Mouse (Mus musculus) midbrain, postnatal 0 days (tissue): ENCODE measurements around the gene Dhtkd1. TPM values are rescaled to one million over a fixed set of nuclear protein-coding genes. Genes with fewer than 3 reads are reported as not detected.

Source experiments
- ATAC-seq: fragments of 200-750 bp; cut with Nextera tagmentation; 2 replicates; pipeline ENCODE4 v1.8.0; 2017; ENCODE audit warnings: moderate number of reproducible peaks, mild to moderate bottlenecking, moderate TSS enrichment, moderate library complexity; ENCODE audit not compliant: low FRiP score
- DNase-seq: peaks from one replicate; pipeline ENCODE4 v3.0.0-alpha.2; 2015; ENCODE audit warnings: low spot score
- H3K27ac ChIP-seq: fragments of 300-500 bp; sonication (generic); 2 replicates; pipeline ENCODE4 v1.5.1; 2014; ENCODE audit warnings: low read depth, mild to moderate bottlenecking, low read length, mixed read lengths
- H3K27me3 ChIP-seq: fragments of 300-500 bp; sonication (generic); 2 replicates; pipeline ENCODE4 v1.6.1; 2014; ENCODE audit warnings: low read length, control low read depth, mixed read lengths; ENCODE audit not compliant: insufficient read depth
- H3K36me3 ChIP-seq: fragments of 300-500 bp; sonication (generic); 2 replicates; pipeline ENCODE4 v1.6.1; 2014; ENCODE audit warnings: low read length, control low read depth, mixed read lengths; ENCODE audit not compliant: insufficient read depth
- H3K4me1 ChIP-seq: fragments of 300-500 bp; sonication (generic); 2 replicates; pipeline ENCODE4 v1.6.1; 2014; ENCODE audit warnings: mild to moderate bottlenecking, control low read depth, antibody characterized with exemption, low read length, mixed read lengths; ENCODE audit not compliant: insufficient read depth
- H3K4me2 ChIP-seq: fragments of 300-500 bp; sonication (generic); 2 replicates; pipeline ENCODE4 v1.6.1; 2014; ENCODE audit warnings: low read depth, mild to moderate bottlenecking, low read length, mixed read lengths; ENCODE audit not compliant: poor library complexity, severe bottlenecking
- H3K4me3 ChIP-seq: fragments of 300-500 bp; sonication (generic); 2 replicates; pipeline ENCODE4 v1.5.1; 2014; ENCODE audit warnings: low read depth, mild to moderate bottlenecking, low read length, moderate library complexity
- H3K9ac ChIP-seq: fragments of 300-500 bp; sonication (generic); replicated peaks from 2 replicates; pipeline ENCODE4 v1.6.1; 2014; ENCODE audit warnings: mild to moderate bottlenecking, low read length, moderate library complexity, mixed read lengths; ENCODE audit not compliant: poor library complexity, severe bottlenecking
- H3K9me3 ChIP-seq: fragments of 300-500 bp; sonication (generic); 2 replicates; pipeline ENCODE4 v1.6.1; 2016; ENCODE audit warnings: low read length, control low read depth
- CTCF ChIP-seq: IDR thresholded peaks from 2 replicates; pipeline ENCODE4 v1.5.1; 2016; ENCODE audit warnings: antibody characterized with exemption, mild to moderate bottlenecking
- WGBS: fragments of 180-500 bp; shearing (Covaris S2); extraction: QIAGEN DNeasy Blood & Tissue Kit; methylation state at CpG from one replicate; pipeline ENCODE4 v1.1.7; 2014; 5-methylcytosine and 5-hydroxymethylcytosine counted together
- polyA plus RNA-seq: library from polyadenylated mRNA; unstranded; fragments of >200 nt; fragmentation: Nextera tagmentation; extraction: Ambion mirVana; gene quantifications from 2 replicates; pipeline ENCODE4 v1.2.1, GENCODE M21; 2015
- total RNA-seq: library from RNA; depleted of rRNA; stranded (reverse); fragments of >200 nt; gene quantifications from 2 replicates; pipeline ENCODE4 v1.2.3, GENCODE M21; 2014

Dhtkd1 gene
- total and polyA plus RNA-seq, 2 experiments from 2014 or later, result 4.6 to 13.3 TPM

DNA sequence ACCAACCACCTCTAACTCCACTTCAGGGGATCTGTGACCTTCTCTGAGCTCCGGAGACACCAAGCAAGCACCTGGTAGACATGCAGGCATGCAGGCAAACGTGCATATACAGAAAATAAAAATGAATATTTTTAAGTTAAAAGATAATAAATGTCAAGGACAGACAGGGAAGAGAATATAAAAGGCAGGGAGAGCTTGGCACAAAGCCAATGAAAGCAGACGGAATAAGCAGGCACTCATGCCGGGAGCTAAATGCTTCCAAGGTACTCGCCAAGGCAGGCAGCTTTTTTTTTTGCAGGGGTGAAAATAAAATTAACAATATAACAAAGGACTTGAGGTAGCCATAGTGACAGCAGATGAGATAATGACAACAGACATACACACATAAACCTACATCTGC, 36.5 kb downstream of the Dhtkd1 start:
- 34% methylated on average over 5 of the region's 5 CpGs for whole genome bisulfite sequencing
- H3K36me3 ChIP-seq, result peaks cover 28% of the 10 kb centered on the region
- ATAC-seq, result no peak
- peak; percentile 45 for DNase-seq
- no peak for TF ChIP-seq CTCF
- H3K27ac ChIP-seq, result no peak overlapping the region
- no peaks in the 10 kb centered on the region for H3K9me3 ChIP-seq
- H3K4me3 ChIP-seq, result no peak overlapping the region
- H3K9ac ChIP-seq, result no peak overlapping the region
- no peaks in the 10 kb centered on the region for H3K4me1 ChIP-seq
- no peaks in the 10 kb centered on the region for H3K27me3 ChIP-seq
- H3K4me2 ChIP-seq, result no peak overlapping the region

DNA sequence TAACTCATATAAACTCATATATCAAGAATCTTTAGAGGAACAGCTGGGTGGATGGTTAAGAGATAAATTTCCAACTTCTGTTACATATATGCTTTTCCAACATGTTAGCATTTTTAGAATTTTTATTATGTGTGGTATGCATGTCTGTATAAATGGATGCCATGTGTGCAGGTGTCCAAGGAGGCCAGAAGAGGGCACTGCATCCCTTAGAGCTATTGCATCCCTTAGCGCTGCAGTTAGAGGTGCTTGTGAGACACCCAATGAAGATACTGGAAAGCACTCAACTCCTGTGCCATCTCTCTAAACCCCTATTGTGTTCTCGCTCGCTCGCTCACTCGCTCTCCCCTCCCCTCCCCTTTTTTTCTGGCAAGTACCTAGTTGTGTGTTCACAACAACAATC, 42.4 kb downstream of the Dhtkd1 start:
- no peaks in the 10 kb centered on the region for H3K27me3 ChIP-seq
- H3K36me3 ChIP-seq, result peaks cover 20% of the 10 kb centered on the region
- no peak overlapping the region for H3K27ac ChIP-seq
- H3K4me1 ChIP-seq, result no peaks in the 10 kb centered on the region
- H3K9me3 ChIP-seq, result no peaks in the 10 kb centered on the region
- peak; percentile 67 for TF ChIP-seq CTCF
- ATAC-seq (no peak), DNase-seq (peak; percentile 49)
- no peak overlapping the region for H3K4me3 ChIP-seq
- H3K9ac ChIP-seq, result no peak overlapping the region
- 52% methylated on average over 5 of the region's 5 CpGs for WGBS
- no peak overlapping the region for H3K4me2 ChIP-seq

DNA sequence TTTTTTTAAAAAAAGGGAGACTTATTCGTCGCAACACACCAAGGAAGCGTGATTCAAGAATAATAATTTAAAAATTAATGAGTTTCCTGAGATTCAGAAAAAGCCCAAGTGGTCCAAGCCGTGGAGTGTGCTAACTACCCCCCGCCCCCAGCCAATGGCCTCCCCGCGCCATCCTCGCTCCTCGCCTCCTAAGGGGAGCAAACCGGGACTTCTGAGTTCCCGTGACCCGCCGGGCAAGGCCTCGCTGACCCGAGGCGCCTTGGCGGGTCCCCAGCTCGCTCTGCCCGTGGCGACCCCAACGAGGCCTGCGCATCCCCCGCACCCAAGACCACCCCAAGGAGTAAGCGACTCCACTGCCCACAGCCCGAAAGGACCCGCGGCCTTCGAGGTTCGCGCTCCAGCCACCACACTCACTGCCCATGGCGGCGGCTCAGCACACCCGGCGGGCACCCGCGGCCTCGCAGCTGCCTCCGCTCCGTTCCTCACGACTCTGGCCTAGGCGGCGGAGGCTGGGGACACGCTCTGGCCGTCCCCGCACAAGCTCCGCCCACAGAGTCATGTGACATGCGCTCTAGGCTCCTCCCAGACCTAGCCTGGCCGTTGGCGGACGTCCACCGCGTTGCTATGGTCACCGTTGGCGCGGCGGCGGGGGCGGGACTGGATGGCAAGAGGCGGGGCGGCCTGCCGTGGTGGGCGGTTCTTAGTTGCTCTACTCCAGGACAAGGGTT, 47.6 kb downstream of the Dhtkd1 start, which contains the start of gene Sec61a2:
TSS of gene Sec61a2 (minus strand) at position 590 of the 728 bp plus-strand sequence.
- peak; percentile 97 for DNase-seq
- WGBS, result under 1% methylated on average over 61 of the region's 62 CpGs

DNA sequence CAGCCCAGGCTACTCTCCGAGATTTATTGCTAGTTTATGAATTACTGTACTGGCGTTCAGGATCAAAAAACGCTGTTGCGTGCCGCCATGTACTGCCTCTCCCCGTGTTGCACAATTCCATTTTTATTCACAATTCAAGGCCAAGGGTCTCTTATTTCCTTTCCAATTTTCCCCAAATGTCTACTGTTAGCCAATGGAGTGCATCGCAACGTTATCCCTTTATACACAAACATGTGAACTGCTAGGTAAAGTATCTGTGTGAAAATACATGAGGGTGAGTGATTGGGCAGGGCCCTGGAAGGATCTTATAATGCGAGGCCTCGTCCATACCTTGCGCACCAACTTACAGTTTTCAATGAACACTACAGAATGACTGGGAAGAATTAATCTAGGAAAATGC, 48.3 kb downstream of the Dhtkd1 start:
- Histone ChIP-seq H3K9ac (peak overlapping the region; percentile 91), H3K4me1 (no peaks in the 10 kb centered on the region; the same call in 1 of the 2 replicates), H3K36me3 (no peaks in the 10 kb centered on the region; the same call in 1 of the 2 replicates), H3K9me3 (no peaks in the 10 kb centered on the region), H3K4me3 (peak overlapping the region; percentile 89), H3K4me2 (peak overlapping the region; percentile 55), H3K27ac (no peak overlapping the region), H3K27me3 (no peaks in the 10 kb centered on the region)
- ATAC-seq (peak; percentile 25; the same call in 1 of the 2 replicates), DNase-seq (no peak)
- TF ChIP-seq CTCF, result no peak
- 42% methylated on average over 11 of the region's 11 CpGs for WGBS

More for the DNA sequence above, 47.6 kb downstream of the Dhtkd1 start, which contains the start of gene Sec61a2:
- Histone ChIP-seq H3K4me1 (no peaks in the 10 kb centered on the region; the same call in 1 of the 2 replicates), H3K4me2 (peak within 1 kb of the TSS; percentile 55), H3K9ac (peak within 1 kb of the TSS; percentile 91), H3K36me3 (peaks cover 3% of the 10 kb centered on the region), H3K27ac (peak within 1 kb of the TSS; percentile 74), H3K4me3 (peak within 1 kb of the TSS; percentile 89), H3K27me3 (no peaks in the 10 kb centered on the region), H3K9me3 (no peaks in the 10 kb centered on the region)
- no peak for TF ChIP-seq CTCF
- peak; percentile 98 for ATAC-seq

DNA sequence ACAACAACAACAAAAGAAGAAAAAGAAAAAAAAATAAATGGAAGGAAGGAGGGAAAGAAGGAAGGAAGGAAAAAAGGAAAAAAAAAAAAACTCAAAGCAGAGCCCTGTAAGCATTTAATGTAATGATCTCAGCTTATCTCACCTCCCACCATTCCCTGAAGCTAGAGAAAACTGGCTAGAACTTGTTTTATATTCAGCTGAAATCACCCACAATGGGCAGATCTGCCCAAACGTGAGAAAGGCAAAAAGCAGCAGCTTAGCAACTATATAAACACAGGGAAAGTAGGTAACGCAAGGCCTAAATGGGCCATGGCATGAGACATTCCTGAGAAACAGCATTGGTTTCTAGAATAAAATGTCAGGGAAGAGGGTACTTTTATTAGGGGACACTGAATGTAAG, 53.2 kb downstream of the Dhtkd1 start:
- no peak overlapping the region for H3K27ac ChIP-seq
- WGBS, result 61% methylated on average over 2 of the region's 2 CpGs

DNA sequence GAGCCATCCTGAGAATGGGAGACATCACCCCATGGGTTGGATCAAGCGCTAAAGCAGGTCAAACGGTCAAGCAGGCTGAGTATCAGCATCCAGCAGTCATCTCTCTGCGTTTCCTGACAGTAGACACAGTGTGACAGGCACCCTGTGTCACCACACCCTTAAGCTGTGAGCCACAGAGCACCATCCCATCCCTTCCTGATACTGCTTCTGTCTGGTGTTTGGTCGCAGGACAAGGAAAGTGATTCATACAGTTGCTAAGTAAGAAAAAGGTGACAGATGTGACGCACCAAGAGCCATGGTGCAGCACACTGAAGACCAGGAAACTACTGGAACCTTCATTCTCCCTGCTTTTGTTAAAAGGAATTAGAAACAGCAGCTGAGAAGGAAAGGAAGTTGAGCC, 53.7 kb downstream of the Dhtkd1 start:
- Histone ChIP-seq H3K27me3 (no peaks in the 10 kb centered on the region), H3K27ac (no peak overlapping the region), H3K9ac (no peak overlapping the region), H3K9me3 (no peaks in the 10 kb centered on the region), H3K4me3 (no peak overlapping the region), H3K4me2 (no peak overlapping the region), H3K36me3 (peaks cover 26% of the 10 kb centered on the region), H3K4me1 (no peaks in the 10 kb centered on the region)
- ATAC-seq, result no peak
- 88% methylated on average over 5 of the region's 5 CpGs for WGBS
- no peak for DNase-seq
- TF ChIP-seq CTCF, result no peak

More for the DNA sequence above, 53.2 kb downstream of the Dhtkd1 start:
- H3K4me2 ChIP-seq, result no peak overlapping the region
- no peaks in the 10 kb centered on the region for H3K9me3 ChIP-seq
- H3K27me3 ChIP-seq, result no peaks in the 10 kb centered on the region
- no peaks in the 10 kb centered on the region; the same call in 1 of the 2 replicates for H3K4me1 ChIP-seq
- no peak for DNase-seq
- no peak for TF ChIP-seq CTCF
- no peak overlapping the region for H3K4me3 ChIP-seq
- H3K36me3 ChIP-seq, result peaks cover 24% of the 10 kb centered on the region
- no peak overlapping the region for H3K9ac ChIP-seq
- ATAC-seq, result no peak
